Mouse (Mus musculus): ENCODE results near the gene Olfr1138. TPM values are rescaled to one million over a fixed set of nuclear protein-coding genes. Genes with fewer than 3 reads are reported as not detected.

The Olfr1138 gene
- not detected for total RNA-seq (2021)
- long read RNA-seq, experiment 1 = 0 reads
- long read RNA-seq, experiment 2 = 0 reads

DNA sequence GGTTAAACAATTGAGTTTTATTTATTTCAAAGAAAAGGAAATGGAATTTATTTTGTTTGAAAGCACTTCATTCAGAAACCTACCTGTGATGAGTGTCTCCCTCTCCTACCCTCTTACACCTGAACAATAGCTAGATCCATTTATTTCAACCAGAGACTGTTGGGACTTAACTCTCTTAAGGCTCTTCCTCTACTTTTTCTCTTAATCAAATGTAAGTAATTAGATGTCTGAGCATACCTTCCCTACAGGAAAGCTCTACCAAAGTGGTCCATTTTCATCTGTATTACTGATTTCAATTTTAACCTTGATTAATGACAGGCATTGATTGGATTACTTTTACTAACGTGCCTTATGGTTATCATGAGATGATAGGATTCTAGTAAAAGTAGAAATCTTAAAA lies at the start of gene Olfr1138:
Gene Olfr1138 (minus strand): TSS at position 101 of the 400 bp plus-strand sequence.
- DNase-seq (ENCODE audit: low spot score in 2 of 2) = no peak

GRCm38 (mm10) chr2:87779183-87779582 lies 39.4 kb upstream of the Olfr1138 start, which contains the start of gene Olfr152:
TSS of gene Olfr152 (plus strand) at chr2:87779483.
- no peak for DNase-seq (ENCODE audit: low spot score in 2 of 2)

DNA sequence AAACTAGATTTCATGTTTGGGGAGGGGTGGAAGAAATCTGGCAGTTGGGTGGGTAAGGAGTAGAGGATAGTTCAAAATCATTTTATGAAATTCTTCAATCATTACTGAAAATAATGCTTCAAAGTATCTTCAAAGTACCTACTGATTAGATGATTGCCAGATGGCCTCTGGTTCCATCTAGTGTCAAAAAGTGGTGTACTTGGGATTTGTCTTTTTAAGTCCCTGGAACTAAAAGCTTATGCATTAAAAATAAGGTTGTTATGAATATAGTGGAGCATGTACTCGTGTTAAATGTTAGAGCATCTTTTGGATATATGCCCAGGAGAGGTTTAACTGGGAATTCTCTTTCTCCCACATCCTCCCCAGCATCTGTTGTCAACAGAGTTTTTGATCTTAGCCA lies 36.4 kb upstream of the Olfr1138 start:
- DNase-seq (ENCODE audit: low spot score in 2 of 2) = no peak

DNA sequence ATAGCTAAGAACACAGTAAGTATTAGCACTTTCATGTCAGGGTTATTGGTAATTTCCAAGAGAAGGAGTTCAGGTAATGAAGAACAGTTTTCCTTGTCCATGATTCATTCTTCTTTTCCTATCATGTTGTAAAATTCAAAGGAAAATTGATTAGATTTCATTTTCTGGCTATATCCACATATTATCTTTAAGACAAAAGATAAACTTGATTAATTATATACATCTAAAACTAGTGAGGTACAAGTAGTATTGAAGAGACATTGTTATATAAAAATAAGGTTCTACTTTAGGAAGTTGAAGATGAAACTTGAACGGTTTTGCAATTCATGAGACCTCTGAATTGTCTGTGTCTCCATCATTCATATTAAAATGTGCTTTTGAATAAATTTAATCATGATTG lies 14.1 kb upstream of the Olfr1138 start, which contains the start of gene Olfr1141:
Gene Olfr1141 (minus strand): TSS at position 101 of the 400 bp plus-strand sequence.
- no peak for DNase-seq (ENCODE audit: low spot score in 2 of 2)

- no peak for DNase-seq (ENCODE audit: low spot score in 2 of 2)
Observed at GRCm38 (mm10) chr2:87743452-87743851, 3.7 kb upstream of the Olfr1138 start, which contains the start of gene Olfr1140. TSS of gene Olfr1140 (plus strand) at chr2:87743752.

DNA sequence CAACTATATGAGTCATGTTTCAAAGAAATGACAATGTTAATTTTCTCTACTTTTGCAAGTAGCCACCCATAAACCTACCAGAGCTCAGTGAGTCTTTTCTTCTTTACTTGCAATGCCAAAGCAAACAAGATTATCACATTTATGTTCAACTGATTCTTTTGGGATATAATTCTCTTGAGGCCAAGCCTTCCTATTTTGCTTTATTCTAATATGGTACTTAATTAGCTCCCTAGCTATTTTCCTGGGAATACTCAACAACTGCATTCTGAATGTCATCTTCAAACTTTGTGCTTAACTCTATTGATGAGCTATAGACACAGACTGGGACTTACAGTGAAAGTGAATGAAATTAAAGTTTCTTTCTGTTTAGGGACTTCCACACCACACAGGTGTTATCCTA lies 26.7 kb downstream of the Olfr1138 start, which contains the start of gene Olfr1137:
Gene Olfr1137 (minus strand): TSS at position 101 of the 400 bp plus-strand sequence.
- DNase-seq (ENCODE audit: low spot score in 2 of 2) = no peak

DNA sequence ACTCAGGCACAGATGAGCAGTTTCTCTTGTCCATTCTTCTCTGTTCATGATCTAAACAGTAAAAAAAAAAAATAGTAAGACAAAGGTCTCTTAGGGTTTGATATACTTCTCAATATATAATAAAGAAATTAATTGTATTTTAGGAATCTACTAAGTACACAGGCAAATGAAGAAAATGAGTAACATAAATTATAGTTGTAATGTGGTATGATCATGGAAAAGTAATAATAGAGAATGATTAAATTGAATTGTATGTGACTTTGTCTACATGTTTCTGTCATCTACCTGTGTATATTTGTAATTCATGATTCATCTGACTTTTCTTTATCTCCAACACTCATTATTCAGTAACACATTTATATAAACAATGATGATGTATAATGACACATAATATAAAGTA lies 45.9 kb downstream of the Olfr1138 start, which contains the start of gene Olfr1136:
Gene Olfr1136 (minus strand): TSS at position 101 of the 400 bp plus-strand sequence.
- no peak for DNase-seq (ENCODE audit: low spot score in 2 of 2)

Other genes starting within 250 kb of the Olfr1138 start
- not detected for gene Pramel7, start 242.9 kb downstream of the Olfr1138 start, total RNA-seq (2021)
- gene Pramel6, start 233.4 kb downstream of the Olfr1138 start, total RNA-seq (2021) = not detected
- not detected for gene Olfr153, start 208.2 kb downstream of the Olfr1138 start, total RNA-seq (2021)
- not detected for gene Olfr1128, start 194.4 kb downstream of the Olfr1138 start, total RNA-seq (2021)
- not detected for gene Olfr1129, start 166.1 kb downstream of the Olfr1138 start, total RNA-seq (2021)
- not detected for gene Olfr1130, start 133.8 kb downstream of the Olfr1138 start, total RNA-seq (2021)
- not detected for gene Olfr1131, start 112.9 kb downstream of the Olfr1138 start, total RNA-seq (2021)
- gene Olfr1132, start 102.4 kb downstream of the Olfr1138 start, total RNA-seq (2021) = not detected
- not detected for gene Olfr1133, start 92.6 kb downstream of the Olfr1138 start, total RNA-seq (2021)
- not detected for gene Olfr1134, start 81.5 kb downstream of the Olfr1138 start, total RNA-seq (2021)
- gene Olfr1135, start 66.3 kb downstream of the Olfr1138 start, total RNA-seq (2021) = not detected
- not detected for gene Olfr1136, start 46.0 kb downstream of the Olfr1138 start, total RNA-seq (2021)
- not detected for gene Olfr1137, start 26.8 kb downstream of the Olfr1138 start, total RNA-seq (2021)
- not detected for gene Olfr1140, start 3.8 kb upstream of the Olfr1138 start, total RNA-seq (2021)
- gene Olfr1141, start 14.0 kb upstream of the Olfr1138 start, total RNA-seq (2021) = not detected
- not detected for gene Olfr152, start 39.5 kb upstream of the Olfr1138 start, total RNA-seq (2021)
- not detected for gene Olfr1143, start 60.6 kb upstream of the Olfr1138 start, total RNA-seq (2021)
- gene Olfr1145, start 69.8 kb upstream of the Olfr1138 start, total RNA-seq (2021) = not detected
- not detected for gene Olfr1148, start 90.6 kb upstream of the Olfr1138 start, total RNA-seq (2021)
- not detected for gene Olfr1150-ps1, start 104.0 kb upstream of the Olfr1138 start, total RNA-seq (2021)
- not detected for gene Olfr1151, start 115.9 kb upstream of the Olfr1138 start, total RNA-seq (2021)
- gene Olfr1152, start 126.5 kb upstream of the Olfr1138 start, total RNA-seq (2021) = not detected
- not detected for gene Olfr1153, start 155.0 kb upstream of the Olfr1138 start, total RNA-seq (2021)
- not detected for gene Olfr1154, start 165.2 kb upstream of the Olfr1138 start, total RNA-seq (2021)
- not detected for gene Olfr1155, start 205.2 kb upstream of the Olfr1138 start, total RNA-seq (2021)
- not detected for gene Olfr1156, start 213.1 kb upstream of the Olfr1138 start, total RNA-seq (2021)
- gene Olfr1157, start 228.3 kb upstream of the Olfr1138 start, total RNA-seq (2021) = not detected
- not detected for gene Olfr74, start 234.7 kb upstream of the Olfr1138 start, total RNA-seq (2021)

All from gastrocnemius, postnatal 4 days (tissue).